Mouse (Mus musculus) hematopoietic stem cell, adult 5-6 weeks (primary cell): ENCODE measurements at regions not wholly inside any gene's neighbourhood (a gene's known extent, or its start where the extent isn't known, plus 50 kb on each side); places are given as distances from the start of the nearest gene placed in this dataset.
A peak's percentile ranks its signal among the peaks of the same experiment; 100 is the strongest.

Experiments
- ATAC-seq, 2 experiments: fragments of 125-278 bp in 1 of 2; replicated peaks in 1 of 2; 2 replicates each; pipeline ENCODE4 v1.8.0; 2016 to 2017; ENCODE audit warnings: inconsistent platforms in 2 of 2, mild to moderate bottlenecking in 2 of 2, moderate number of reproducible peaks in 2 of 2, low read depth in 1 of 2, moderate TSS enrichment in 1 of 2; ENCODE audit not compliant: low FRiP score in 2 of 2, poor library complexity in 2 of 2, severe bottlenecking in 2 of 2, insufficient read depth in 1 of 2, low TSS enrichment in 1 of 2

GRCm38 (mm10) chr17:87570676-87571344 lies 65.0 kb upstream of the Epcam start:
- no peak for ATAC-seq

DNA sequence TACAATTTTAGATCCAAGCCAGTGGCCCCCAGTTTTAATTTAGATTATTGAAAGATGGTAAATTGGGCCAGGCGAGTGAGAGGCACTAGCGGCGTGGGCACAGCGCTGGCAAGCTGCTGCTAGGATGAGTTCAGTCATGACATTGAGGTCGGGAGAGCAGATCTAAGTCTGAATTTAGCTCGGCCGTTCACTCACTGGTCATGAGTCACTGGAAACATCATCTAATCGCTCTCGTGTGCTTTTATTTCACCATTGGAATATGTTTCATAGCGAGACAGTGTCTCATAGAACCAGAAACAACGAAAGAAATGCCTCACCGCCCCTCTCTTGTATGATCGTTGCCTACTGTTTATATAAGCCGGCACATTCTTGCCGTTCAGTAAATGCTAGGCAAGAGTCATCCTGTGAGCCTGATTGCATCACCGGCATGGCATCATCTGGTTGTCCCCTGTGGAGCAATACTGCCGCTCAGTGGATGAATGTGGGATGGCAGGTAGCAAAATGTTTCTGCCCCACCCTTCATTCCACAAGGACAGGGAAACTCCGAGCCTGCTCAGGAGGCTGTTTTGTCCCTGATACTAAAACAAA lies 64.3 kb upstream of the Epcam start:
- ATAC-seq: peak; percentile 95 to 96

- ATAC-seq: no peak
Observed at GRCm38 (mm10) chr17:87583575-87583974, 52.2 kb upstream of the Epcam start.

DNA sequence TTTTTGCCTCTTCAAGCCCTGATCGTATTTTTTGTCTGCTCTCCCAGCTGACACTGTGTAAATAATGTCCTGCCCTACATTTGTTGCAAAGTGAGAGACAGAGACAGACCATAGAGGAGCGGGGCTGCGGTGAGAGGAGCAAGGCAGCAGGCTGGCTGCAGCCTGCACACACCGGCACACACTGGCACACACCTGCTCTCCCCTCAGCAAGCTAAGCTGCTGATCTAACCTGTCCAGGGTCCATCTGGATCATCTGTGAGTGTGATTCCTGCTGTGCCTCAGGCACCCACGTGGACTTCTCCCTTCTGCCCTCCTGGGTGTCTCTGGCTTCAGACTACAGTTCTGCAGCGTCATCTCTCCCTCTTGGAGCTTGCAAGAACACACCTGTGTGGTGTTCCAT lies 50.4 kb upstream of the Epcam start:
- ATAC-seq: no peak
